Mouse (Mus musculus): ENCODE data around the gene Clstn3. TPM values are rescaled to one million over a fixed set of nuclear protein-coding genes. Genes with fewer than 3 reads are reported as not detected.
"Not testable (repeated sequence)": the region's sequence is repeated elsewhere in the genome, so short reads cannot be mapped to it uniquely, and the experiment has no call there.

Clstn3 gene
- polyA plus RNA-seq, 1 experiment from 2014 or later = 1.1 TPM

GRCm38 (mm10) chr6:124407180-124407579 lies 57.4 kb downstream of the Clstn3 start:
- no peak for ATAC-seq (ENCODE audit: extremely low read depth, insufficient number of reproducible peaks, low FRiP score, low TSS enrichment)
- H3K4me3 ChIP-seq = no peak overlapping the region
- no peaks in the 10 kb centered on the region for H3K9me3 ChIP-seq
- H3K4me1 ChIP-seq = peaks cover 9% of the 10 kb centered on the region
- H3K27ac ChIP-seq (replicated peaks) = no peak overlapping the region
- H3K4me2 ChIP-seq = no peak overlapping the region
- no peak overlapping the region for H3K9ac ChIP-seq
- H3K36me3 ChIP-seq = peaks cover 90% of the 10 kb centered on the region
- H3K27me3 ChIP-seq (replicated peaks) = no peaks in the 10 kb centered on the region

- no peak overlapping the region for H3K27ac ChIP-seq (replicated peaks)
- no peak overlapping the region for H3K9ac ChIP-seq
- 91% methylated on average over 10 of the region's 10 CpGs for WGBS
- no peak overlapping the region for H3K4me3 ChIP-seq
- peaks cover 89% of the 10 kb centered on the region for H3K36me3 ChIP-seq
- no peaks in the 10 kb centered on the region for H3K27me3 ChIP-seq (replicated peaks)
- H3K4me1 ChIP-seq = peaks cover 9% of the 10 kb centered on the region
- no peaks in the 10 kb centered on the region for H3K9me3 ChIP-seq
- H3K4me2 ChIP-seq = no peak overlapping the region
- ATAC-seq (ENCODE audit: extremely low read depth, insufficient number of reproducible peaks, low FRiP score, low TSS enrichment) = no peak
Observed at GRCm38 (mm10) chr6:124406326-124406725, 58.3 kb downstream of the Clstn3 start.

- no peak overlapping the region for H3K4me2 ChIP-seq
- H3K9ac ChIP-seq = no peak overlapping the region
- H3K4me3 ChIP-seq = no peak overlapping the region
- ATAC-seq (ENCODE audit: extremely low read depth, insufficient number of reproducible peaks, low FRiP score, low TSS enrichment) = no peak
- H3K36me3 ChIP-seq = peaks cover 88% of the 10 kb centered on the region
- H3K27me3 ChIP-seq (replicated peaks) = no peaks in the 10 kb centered on the region
- H3K4me1 ChIP-seq = no peaks in the 10 kb centered on the region
- 87% methylated on average over 6 of the region's 6 CpGs for WGBS
- no peaks in the 10 kb centered on the region for H3K9me3 ChIP-seq
- H3K27ac ChIP-seq (replicated peaks) = no peak overlapping the region
Observed at GRCm38 (mm10) chr6:124399738-124400137, 64.9 kb downstream of the Clstn3 start.

GRCm38 (mm10) chr6:124394991-124395390 lies 69.6 kb downstream of the Clstn3 start:
- not testable (repeated sequence) for H3K4me1 ChIP-seq; H3K27me3 ChIP-seq (replicated peaks); H3K4me3 ChIP-seq; H3K9ac ChIP-seq; H3K9me3 ChIP-seq; H3K27ac ChIP-seq (replicated peaks); H3K4me2 ChIP-seq; ATAC-seq (ENCODE audit: extremely low read depth, insufficient number of reproducible peaks, low FRiP score, low TSS enrichment)
- 82% methylated on average over 3 of the region's 3 CpGs for whole genome bisulfite sequencing
- H3K36me3 ChIP-seq = peaks cover 42% of the 10 kb centered on the region

Other genes starting within 250 kb of the Clstn3 start
- not detected in 2 replicates for gene Vmn2r27, start 232.9 kb downstream of the Clstn3 start, polyA plus RNA-seq (2015; fragmentation: Nextera tagmentation; extraction: Ambion mirVana)
- gene Cd163, start 160.1 kb downstream of the Clstn3 start, polyA plus RNA-seq (2015; fragmentation: Nextera tagmentation; extraction: Ambion mirVana) = 0.07 TPM in 1 of 2 replicates, not detected in the other
- 23.2 and 23.7 TPM in 2 replicates for gene Pex5, start 49.7 kb downstream of the Clstn3 start, polyA plus RNA-seq (2015; fragmentation: Nextera tagmentation; extraction: Ambion mirVana)
- 0.46 and 0.52 TPM in 2 replicates for gene C1rl, start 28.3 kb upstream of the Clstn3 start, polyA plus RNA-seq (2015; fragmentation: Nextera tagmentation; extraction: Ambion mirVana)
- 0.40 and 0.68 TPM in 2 replicates for gene C1ra, start 47.6 kb upstream of the Clstn3 start, polyA plus RNA-seq (2015; fragmentation: Nextera tagmentation; extraction: Ambion mirVana)
- gene C1s1, start 77.6 kb upstream of the Clstn3 start, polyA plus RNA-seq (2015; fragmentation: Nextera tagmentation; extraction: Ambion mirVana) = 0.74 and 1.0 TPM in 2 replicates
- not detected in 2 replicates for gene C1rb, start 105.5 kb upstream of the Clstn3 start, polyA plus RNA-seq (2015; fragmentation: Nextera tagmentation; extraction: Ambion mirVana)
- gene C1s2, start 171.3 kb upstream of the Clstn3 start, polyA plus RNA-seq (2015; fragmentation: Nextera tagmentation; extraction: Ambion mirVana) = not detected in 2 replicates
- gene Lpcat3, start 198.2 kb upstream of the Clstn3 start, polyA plus RNA-seq (2015; fragmentation: Nextera tagmentation; extraction: Ambion mirVana) = 44.1 and 47.4 TPM in 2 replicates
- 113 and 130 TPM in 2 replicates for gene Emg1, start 247.4 kb upstream of the Clstn3 start, polyA plus RNA-seq (2015; fragmentation: Nextera tagmentation; extraction: Ambion mirVana)
- gene Phb2, start 247.5 kb upstream of the Clstn3 start, polyA plus RNA-seq (2015; fragmentation: Nextera tagmentation; extraction: Ambion mirVana) = 293 and 326 TPM in 2 replicates